Mouse (Mus musculus): ENCODE measurements around the gene Plekhs1. TPM values are rescaled to one million over a fixed set of nuclear protein-coding genes. Genes with fewer than 3 reads are reported as not detected.
"Not testable (repeated sequence)": the region's sequence is repeated elsewhere in the genome, so short reads cannot be mapped to it uniquely, and the experiment has no call there.

Gene Plekhs1
- total RNA-seq, 2 experiments from 2014 or later: 0.07 to 0.50 TPM

- DNase-seq: no peak
- intact Hi-C loops (cut with DNase I): no loop called here
Measured at GRCm38 (mm10) chr19:56454862-56455261, 6.6 kb upstream of the Plekhs1 start.

GRCm38 (mm10) chr19:56455369-56455768 is 6.1 kb upstream of the Plekhs1 start:
- no peak for DNase-seq
- intact Hi-C loops (cut with DNase I): no loop called here

- intact Hi-C loops (cut with DNase I): no loop called here
Measured at GRCm38 (mm10) chr19:56457569-56457968, 3.9 kb upstream of the Plekhs1 start.

GRCm38 (mm10) chr19:56459154-56460050 is 2.0 kb upstream of the Plekhs1 start:
- DNase-seq: no peak
- intact Hi-C loops (cut with DNase I): no loop called here

More at GRCm38 (mm10) chr19:56457569-56457968, 3.9 kb upstream of the Plekhs1 start:
- no peak for DNase-seq

- intact Hi-C loops (cut with DNase I): no loop called here
- no peak for DNase-seq
Measured at GRCm38 (mm10) chr19:56460241-56460640, 1.2 kb upstream of the Plekhs1 start.

- DNase-seq: no peak
- intact Hi-C loops (cut with DNase I): no loop called here
Measured at GRCm38 (mm10) chr19:56462786-56463185, 1.3 kb downstream of the Plekhs1 start.

- intact Hi-C loops (cut with DNase I): no loop called here
- no peak for DNase-seq
Measured at GRCm38 (mm10) chr19:56466486-56466885, 5.0 kb downstream of the Plekhs1 start.

GRCm38 (mm10) chr19:56470286-56471020 is 9.0 kb downstream of the Plekhs1 start:
- intact Hi-C loops (cut with DNase I): no loop called here

GRCm38 (mm10) chr19:56471934-56472333 is 10.5 kb downstream of the Plekhs1 start:
- intact Hi-C loops (cut with DNase I): no loop called here

More at GRCm38 (mm10) chr19:56470286-56471020, 9.0 kb downstream of the Plekhs1 start:
- no peak for DNase-seq

GRCm38 (mm10) chr19:56474869-56475550 is 13.6 kb downstream of the Plekhs1 start:
- DNase-seq: peak; percentile 13 to 33
- intact Hi-C loops (cut with DNase I): no loop called here

More at GRCm38 (mm10) chr19:56471934-56472333, 10.5 kb downstream of the Plekhs1 start:
- no peak for DNase-seq

- no peak for DNase-seq
- intact Hi-C loops (cut with DNase I): no loop called here
Measured at GRCm38 (mm10) chr19:56476546-56476945, 15.1 kb downstream of the Plekhs1 start.

- intact Hi-C loops (cut with DNase I): no loop called here
- no peak for DNase-seq
Measured at GRCm38 (mm10) chr19:56477253-56477652, 15.8 kb downstream of the Plekhs1 start.

- intact Hi-C loops (cut with DNase I): no loop called here
- DNase-seq: no peak
Measured at GRCm38 (mm10) chr19:56477832-56478231, 16.4 kb downstream of the Plekhs1 start.

- DNase-seq: no peak
- intact Hi-C loops (cut with DNase I): no loop called here
Measured at GRCm38 (mm10) chr19:56484630-56485375, 23.4 kb downstream of the Plekhs1 start.

GRCm38 (mm10) chr19:56485376-56486271 is 24.2 kb downstream of the Plekhs1 start:
- peak; percentile 34 to 53 for DNase-seq
- intact Hi-C loops (cut with DNase I): no loop called here

GRCm38 (mm10) chr19:56486926-56487325 is 25.5 kb downstream of the Plekhs1 start:
- intact Hi-C loops (cut with DNase I): no loop called here

GRCm38 (mm10) chr19:56487339-56487738 is 25.9 kb downstream of the Plekhs1 start:
- DNase-seq: no peak
- intact Hi-C loops (cut with DNase I): no loop called here

More at GRCm38 (mm10) chr19:56486926-56487325, 25.5 kb downstream of the Plekhs1 start:
- DNase-seq: no peak

GRCm38 (mm10) chr19:56489601-56490000 is 28.2 kb downstream of the Plekhs1 start:
- intact Hi-C loops (cut with DNase I): no loop called here
- no peak for DNase-seq

- DNase-seq; intact Hi-C loops (cut with DNase I): not testable (repeated sequence)
Measured at GRCm38 (mm10) chr19:56494157-56494556, 32.7 kb downstream of the Plekhs1 start.
